Mouse (Mus musculus) megakaryocyte, adult 5-6 weeks (primary cell): ENCODE results near the gene Lrr1. TPM values are rescaled to one million over a fixed set of nuclear protein-coding genes. Genes with fewer than 3 reads are reported as not detected.

Experiments used
- ATAC-seq: 2 replicates; pipeline ENCODE4 v1.8.0; 2016; ENCODE audit warnings: mild to moderate bottlenecking, inconsistent platforms; ENCODE audit not compliant: poor library complexity, severe bottlenecking
- total RNA-seq, 2 experiments: library from RNA; stranded (forward) in 1 of 2; stranded (reverse) in 1 of 2; fragments of 153-499, 151-499 nt in 1 of 2; fragments of 221-1000, 200-1000 nt in 1 of 2; gene quantifications; 2 replicates each; pipeline versions ENCODE4 v1.2.3 to v1.2.4; 2015 to 2017

The Lrr1 gene
- total RNA-seq, 2 experiments from 2014 or later: 13.3 to 27.6 TPM

GRCm38 (mm10) chr12:69197378-69198163 lies 29.0 kb downstream of the Lrr1 start:
- peak; percentile 50 for ATAC-seq

GRCm38 (mm10) chr12:69198164-69198535 lies 29.5 kb downstream of the Lrr1 start, which contains the start of gene Dnaaf2:
Dnaaf2 (minus strand) TSS chr12:69198429.
- peak; percentile 34 for ATAC-seq

- ATAC-seq: no peak
These were observed 30.4 kb downstream of the Lrr1 start for GRCm38 (mm10) chr12:69198985-69199384.

- no peak for ATAC-seq
These were observed 35.6 kb downstream of the Lrr1 start, which contains the start of gene Gm49384 for GRCm38 (mm10) chr12:69204052-69204833. Gm49384 (minus strand) TSS chr12:69204267.

GRCm38 (mm10) chr12:69207396-69207795 lies 38.8 kb downstream of the Lrr1 start:
- no peak for ATAC-seq

- ATAC-seq: no peak
These were observed 39.3 kb downstream of the Lrr1 start for GRCm38 (mm10) chr12:69207926-69208325.

- ATAC-seq: no peak
These were observed 39.9 kb downstream of the Lrr1 start for GRCm38 (mm10) chr12:69208520-69208919.

- ATAC-seq: no peak
These were observed 41.7 kb downstream of the Lrr1 start for GRCm38 (mm10) chr12:69210056-69210979.

GRCm38 (mm10) chr12:69211057-69211456 lies 42.4 kb downstream of the Lrr1 start:
- ATAC-seq: no peak

GRCm38 (mm10) chr12:69213186-69213777 lies 44.7 kb downstream of the Lrr1 start:
- no peak for ATAC-seq

GRCm38 (mm10) chr12:69214393-69214792 lies 45.8 kb downstream of the Lrr1 start:
- ATAC-seq: peak; percentile 67

GRCm38 (mm10) chr12:69215000-69215785 lies 46.6 kb downstream of the Lrr1 start:
- ATAC-seq: no peak

GRCm38 (mm10) chr12:69216587-69216986 lies 48.0 kb downstream of the Lrr1 start:
- ATAC-seq: no peak

- no peak for ATAC-seq
These were observed 52.1 kb downstream of the Lrr1 start for GRCm38 (mm10) chr12:69220613-69221277.

- ATAC-seq: peak; percentile 95
These were observed 59.3 kb downstream of the Lrr1 start, which contains the start of gene Pole2 for GRCm38 (mm10) chr12:69227776-69228466. Pole2 (minus strand) TSS chr12:69228195.
